Mouse (Mus musculus) embryo, embryonic 11.5 days (tissue): ENCODE results near the gene Mpc2.

Experiments
- DNase-seq: peaks from one replicate; pipeline ENCODE4 v3.0.0-alpha.2; 2012; ENCODE audit warnings: low read depth, low spot score

Gene Mpc2

DNA sequence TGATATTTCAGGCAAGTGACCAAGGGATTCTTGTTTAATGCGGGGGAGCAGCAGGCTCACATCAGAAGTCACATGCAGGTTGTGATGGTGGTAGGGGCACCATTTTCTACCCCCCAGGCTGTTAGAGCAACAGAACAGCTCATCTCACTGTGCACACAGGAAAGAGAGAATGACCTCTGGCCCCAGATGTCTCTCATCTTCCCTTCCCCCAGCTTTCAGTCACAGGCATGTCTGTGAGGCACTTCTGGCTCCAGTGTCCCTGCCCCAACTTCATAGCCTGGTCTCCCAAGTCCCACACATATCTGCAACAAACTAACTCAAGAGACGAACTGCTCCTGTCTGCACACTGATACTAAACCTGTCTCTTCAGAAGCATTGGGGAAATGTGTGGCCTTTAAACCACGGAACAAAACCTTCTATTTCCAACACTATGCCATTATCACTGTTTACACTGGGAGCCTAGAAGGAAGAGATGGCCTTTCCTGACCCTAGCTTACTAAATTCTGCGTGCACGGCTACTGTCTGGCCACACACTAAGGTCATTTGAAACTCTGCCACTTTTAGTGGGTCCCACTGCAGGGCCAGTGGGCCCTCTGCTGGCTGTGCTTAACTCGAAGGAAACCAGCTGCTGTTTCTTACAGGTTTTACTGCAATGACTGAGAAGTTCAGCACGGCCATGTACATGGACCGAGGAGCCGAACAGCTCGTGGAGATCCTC is 43.0 kb downstream of the Mpc2 start:
- peak; percentile 16 for DNase-seq

GRCm38 (mm10) chr1:165506303-165506702 is 45.9 kb downstream of the Mpc2 start:
- DNase-seq: no peak

GRCm38 (mm10) chr1:165510161-165510560 is 49.7 kb downstream of the Mpc2 start:
- no peak for DNase-seq

- DNase-seq: no peak
Measured at GRCm38 (mm10) chr1:165520716-165521115, 60.3 kb downstream of the Mpc2 start.
